Mouse (Mus musculus) testis, adult 2 months (tissue): ENCODE measurements around the gene Edaradd.

Source experiments
- CTCF ChIP-seq: fragments of 200-500 bp; IDR thresholded peaks from 2 replicates; pipeline ENCODE4 v1.5.1; 2012; ENCODE audit warnings: low read depth, mild to moderate bottlenecking, inconsistent platforms, low read length, moderate library complexity; ENCODE audit not compliant: control insufficient read depth, insufficient read depth, insufficient replicate concordance
- POLR2A ChIP-seq: fragments of 200-500 bp; IDR thresholded peaks from 2 replicates; pipeline ENCODE4 v1.6.1; 2012; ENCODE audit warnings: low read depth, mild to moderate bottlenecking, inconsistent platforms, low read length, moderate library complexity; ENCODE audit not compliant: control insufficient read depth

DNA sequence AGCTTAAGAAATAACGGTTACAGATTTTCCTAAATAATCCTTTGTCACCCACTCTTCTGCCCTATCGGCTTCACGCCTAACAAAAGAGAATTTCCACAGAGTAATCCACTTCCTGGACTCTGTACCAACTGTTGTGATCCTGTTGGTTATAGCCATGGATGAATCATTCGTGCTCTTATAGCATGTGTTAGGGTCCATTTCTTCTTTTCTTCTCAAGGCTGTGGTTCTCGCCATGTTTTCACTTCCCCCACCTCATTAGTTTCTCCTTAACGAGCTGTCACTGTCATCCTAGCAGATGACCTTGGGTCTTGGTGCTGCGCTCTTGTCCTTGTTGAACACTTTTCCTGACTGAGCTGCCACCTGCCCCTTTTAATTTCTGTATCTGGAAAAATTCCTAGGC is 49.5 kb upstream of the Edaradd start:
- no peak for TF ChIP-seq POLR2A
- TF ChIP-seq CTCF, result no peak
